Mouse (Mus musculus): ENCODE results near the gene Gatc.

GRCm38 (mm10) chr5:115316968-115317644 lies 23.9 kb downstream of the Gatc start:
- TF ChIP-seq CTCF (IDR thresholded peaks at IDR 0.05; ENCODE audit: low read depth) (no peak), EP300 (IDR thresholded peaks at IDR 0.05; ENCODE audit: low read depth) (no peak)
